Mouse (Mus musculus) layer of hippocampus, adult 9-11 months (tissue): ENCODE data around the gene Ank2.

Experiments used
- DNase-seq: peaks from one replicate; pipeline ENCODE4 v3.0.0; 2022

The Ank2 gene

GRCm38 (mm10) chr3:127012525-127012924 is 486.6 kb downstream of the Ank2 start:
- DNase-seq, result no peak

GRCm38 (mm10) chr3:127005898-127006673 is 493.1 kb downstream of the Ank2 start:
- no peak for DNase-seq

GRCm38 (mm10) chr3:127004860-127005633 is 494.1 kb downstream of the Ank2 start:
- DNase-seq, result no peak

- no peak for DNase-seq
Measured at GRCm38 (mm10) chr3:127003946-127004345, 495.2 kb downstream of the Ank2 start.

GRCm38 (mm10) chr3:126998742-126999112 is 500.4 kb downstream of the Ank2 start:
- no peak for DNase-seq

GRCm38 (mm10) chr3:126998008-126998741 is 501.0 kb downstream of the Ank2 start:
- DNase-seq, result peak; percentile 64

GRCm38 (mm10) chr3:126997391-126998007 is 501.7 kb downstream of the Ank2 start:
- DNase-seq, result no peak

GRCm38 (mm10) chr3:126996721-126997120 is 502.4 kb downstream of the Ank2 start:
- DNase-seq, result no peak

GRCm38 (mm10) chr3:126995970-126996369 is 503.2 kb downstream of the Ank2 start:
- no peak for DNase-seq

GRCm38 (mm10) chr3:126994149-126994548 is 505.0 kb downstream of the Ank2 start:
- no peak for DNase-seq

- no peak for DNase-seq
Measured at GRCm38 (mm10) chr3:126989936-126990335, 509.2 kb downstream of the Ank2 start.

GRCm38 (mm10) chr3:126986687-126987086 is 512.5 kb downstream of the Ank2 start:
- DNase-seq, result no peak

- DNase-seq, result no peak
Measured at GRCm38 (mm10) chr3:126982814-126983213, 516.3 kb downstream of the Ank2 start.

- DNase-seq, result no peak
Measured at GRCm38 (mm10) chr3:126981163-126981562, 518.0 kb downstream of the Ank2 start.

GRCm38 (mm10) chr3:126979635-126980034 is 519.5 kb downstream of the Ank2 start:
- no peak for DNase-seq

- peak; percentile 69 for DNase-seq
Measured at GRCm38 (mm10) chr3:126978768-126979410, 520.3 kb downstream of the Ank2 start.

- no peak for DNase-seq
Measured at GRCm38 (mm10) chr3:126977399-126977798, 521.8 kb downstream of the Ank2 start.

GRCm38 (mm10) chr3:126976793-126977192 is 522.4 kb downstream of the Ank2 start:
- DNase-seq, result no peak

GRCm38 (mm10) chr3:126975409-126975808 is 523.7 kb downstream of the Ank2 start:
- DNase-seq, result no peak

GRCm38 (mm10) chr3:126973551-126973950 is 525.6 kb downstream of the Ank2 start:
- DNase-seq, result no peak

GRCm38 (mm10) chr3:126971531-126971930 is 527.6 kb downstream of the Ank2 start:
- DNase-seq, result no peak

GRCm38 (mm10) chr3:126968721-126969120 is 530.4 kb downstream of the Ank2 start:
- no peak for DNase-seq

GRCm38 (mm10) chr3:126965767-126966166 is 533.4 kb downstream of the Ank2 start:
- DNase-seq, result no peak
